Mouse (Mus musculus): ENCODE data around the gene Uhmk1. TPM values are rescaled to one million over a fixed set of nuclear protein-coding genes. Genes with fewer than 3 reads are reported as not detected.

The Uhmk1 gene
- polyA plus RNA-seq, 1 experiment from 2014 or later, result 7.7 TPM

DNA sequence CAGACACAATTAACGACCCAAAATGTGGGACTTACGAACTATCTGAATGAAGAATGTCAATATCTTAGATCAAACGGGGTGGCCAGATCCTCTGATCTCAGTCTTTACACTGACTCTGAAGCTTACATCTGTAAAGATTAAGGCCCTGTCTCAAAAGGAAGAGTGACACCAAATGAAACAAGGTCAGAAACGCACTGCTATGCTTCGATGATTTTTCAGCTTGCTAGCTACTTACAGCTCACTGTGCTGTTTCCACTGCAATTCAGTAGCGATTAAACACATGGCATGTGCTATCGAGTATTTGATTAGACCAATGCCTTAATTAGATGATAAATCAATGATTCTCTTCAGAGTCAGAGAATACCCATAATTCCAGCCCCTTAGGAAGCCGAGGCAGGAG lies 61.2 kb downstream of the Uhmk1 start:
- H3K4me3 ChIP-seq (replicated peaks), result no peak overlapping the region
- peaks cover 49% of the 10 kb centered on the region for H3K36me3 ChIP-seq
- H3K27me3 ChIP-seq, result no peaks in the 10 kb centered on the region
- ATAC-seq (ENCODE audit: insufficient number of reproducible peaks, insufficient read depth, low FRiP score, low TSS enrichment, low read depth), result no peak
- no peaks in the 10 kb centered on the region for H3K9me3 ChIP-seq
- 78% methylated on average over 8 of the region's 8 CpGs for WGBS
- H3K4me1 ChIP-seq (replicated peaks), result no peaks in the 10 kb centered on the region
- no peak overlapping the region for H3K4me2 ChIP-seq
- H3K9ac ChIP-seq (replicated peaks), result no peak overlapping the region
- no peak overlapping the region for H3K27ac ChIP-seq

DNA sequence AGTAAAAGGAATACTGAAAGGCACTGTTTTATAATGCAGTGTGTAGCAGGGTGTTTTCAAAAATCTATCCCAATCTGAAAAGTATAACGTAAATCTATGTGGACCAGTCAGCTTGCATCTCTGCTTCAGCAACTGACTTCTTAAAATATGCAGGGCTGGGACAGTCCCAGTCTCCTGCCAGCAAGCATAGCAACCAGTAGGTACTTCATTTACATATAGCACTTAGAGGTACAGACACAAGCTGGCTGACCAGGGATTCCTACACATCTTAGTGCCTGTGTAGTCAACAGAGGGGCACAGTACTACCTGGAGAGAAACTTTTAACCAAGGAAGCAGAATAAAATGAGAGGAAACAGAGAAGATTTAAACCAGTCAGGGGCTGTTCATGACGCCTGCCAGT lies 62.6 kb downstream of the Uhmk1 start:
- WGBS, result 93% methylated on average over 2 of the region's 2 CpGs
- Histone ChIP-seq H3K4me1 (replicated peaks) (no peaks in the 10 kb centered on the region), H3K9me3 (no peaks in the 10 kb centered on the region), H3K4me2 (no peak overlapping the region), H3K36me3 (peaks cover 53% of the 10 kb centered on the region), H3K27ac (no peak overlapping the region), H3K9ac (replicated peaks) (no peak overlapping the region), H3K27me3 (no peaks in the 10 kb centered on the region), H3K4me3 (replicated peaks) (no peak overlapping the region)
- ATAC-seq (ENCODE audit: insufficient number of reproducible peaks, insufficient read depth, low FRiP score, low TSS enrichment, low read depth), result no peak

- Histone ChIP-seq H3K9me3 (no peaks in the 10 kb centered on the region), H3K4me1 (replicated peaks) (no peaks in the 10 kb centered on the region), H3K4me2 (no peak overlapping the region), H3K27ac (no peak overlapping the region), H3K27me3 (no peaks in the 10 kb centered on the region), H3K9ac (replicated peaks) (no peak overlapping the region), H3K4me3 (replicated peaks) (no peak overlapping the region), H3K36me3 (peaks cover 56% of the 10 kb centered on the region)
- WGBS, result 85% methylated on average over 6 of the region's 6 CpGs
- no peak for ATAC-seq (ENCODE audit: insufficient number of reproducible peaks, insufficient read depth, low FRiP score, low TSS enrichment, low read depth)
Observed at GRCm38 (mm10) chr1:170150870-170151269, 64.3 kb downstream of the Uhmk1 start.

GRCm38 (mm10) chr1:170149756-170150155 lies 65.4 kb downstream of the Uhmk1 start:
- Histone ChIP-seq H3K27me3 (no peaks in the 10 kb centered on the region), H3K4me2 (no peak overlapping the region), H3K9ac (replicated peaks) (no peak overlapping the region), H3K9me3 (no peaks in the 10 kb centered on the region), H3K27ac (no peak overlapping the region), H3K36me3 (peaks cover 57% of the 10 kb centered on the region), H3K4me1 (replicated peaks) (no peaks in the 10 kb centered on the region), H3K4me3 (replicated peaks) (no peak overlapping the region)
- 85% methylated on average over 4 of the region's 4 CpGs for WGBS
- ATAC-seq (ENCODE audit: insufficient number of reproducible peaks, insufficient read depth, low FRiP score, low TSS enrichment, low read depth), result no peak

DNA sequence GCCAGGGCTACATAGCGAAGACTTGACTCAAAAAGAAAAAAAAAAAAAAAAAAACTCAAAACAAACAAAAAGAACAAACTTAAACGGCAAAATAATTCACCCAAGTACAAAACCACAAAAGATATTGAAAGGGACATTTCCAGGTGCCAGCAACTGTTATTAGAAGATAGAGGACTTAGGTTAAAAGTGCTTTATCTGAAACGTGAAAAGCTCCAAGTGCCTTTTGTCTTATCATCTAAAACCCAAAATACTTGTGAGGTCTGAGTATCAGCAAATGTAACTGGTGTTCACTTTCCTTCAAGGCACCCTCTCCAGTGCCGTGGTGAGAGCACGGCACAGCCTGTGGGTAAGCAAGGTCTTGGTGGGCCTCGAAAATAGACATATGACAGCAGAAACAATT lies 66.7 kb downstream of the Uhmk1 start:
- peaks cover 60% of the 10 kb centered on the region for H3K36me3 ChIP-seq
- no peak overlapping the region for H3K9ac ChIP-seq (replicated peaks)
- H3K27ac ChIP-seq, result no peak overlapping the region
- no peaks in the 10 kb centered on the region for H3K4me1 ChIP-seq (replicated peaks)
- no peaks in the 10 kb centered on the region for H3K27me3 ChIP-seq
- WGBS, result 89% methylated on average over 6 of the region's 6 CpGs
- no peak for ATAC-seq (ENCODE audit: insufficient number of reproducible peaks, insufficient read depth, low FRiP score, low TSS enrichment, low read depth)
- no peaks in the 10 kb centered on the region for H3K9me3 ChIP-seq
- no peak overlapping the region for H3K4me2 ChIP-seq
- no peak overlapping the region for H3K4me3 ChIP-seq (replicated peaks)

DNA sequence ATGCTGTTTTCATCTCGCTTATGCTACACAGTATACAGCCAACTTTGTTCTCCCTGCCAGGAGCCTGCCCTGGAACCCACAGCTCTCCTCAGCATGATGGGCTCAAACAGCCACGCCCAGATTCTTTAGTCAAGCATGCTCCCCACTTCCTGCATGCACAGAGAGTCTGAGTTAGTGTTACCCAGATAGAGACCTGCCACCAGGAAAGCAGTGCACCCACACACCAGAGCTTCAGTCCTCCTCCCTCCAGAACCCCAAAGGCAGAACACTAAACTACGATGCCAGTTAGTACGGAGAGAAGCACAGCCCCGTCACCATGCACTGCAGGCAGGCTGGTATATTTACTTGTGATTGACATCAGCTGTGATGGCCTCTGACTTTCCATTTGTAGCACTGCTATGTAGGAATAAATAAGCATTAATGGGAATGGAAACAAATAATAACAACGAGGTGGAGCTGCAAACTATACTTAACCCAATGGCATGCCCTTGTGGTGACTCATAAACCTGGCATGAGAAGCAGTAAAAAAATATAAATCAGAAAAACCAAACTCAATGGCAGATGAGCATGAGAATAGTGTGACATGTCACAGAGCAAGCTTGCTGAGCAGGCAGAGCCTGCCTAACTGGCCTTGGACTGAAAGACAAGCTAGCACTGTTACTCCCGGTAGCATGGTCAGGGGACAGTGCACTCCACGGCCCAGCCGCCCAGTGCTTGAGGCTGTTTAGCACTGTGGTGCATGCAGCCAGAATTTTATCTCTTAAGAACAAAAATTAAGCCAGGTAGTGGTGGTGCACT lies 67.3 kb downstream of the Uhmk1 start:
- Histone ChIP-seq H3K4me3 (replicated peaks) (no peak overlapping the region), H3K9ac (replicated peaks) (no peak overlapping the region), H3K4me2 (no peak overlapping the region), H3K9me3 (no peaks in the 10 kb centered on the region), H3K27ac (no peak overlapping the region), H3K36me3 (peaks cover 67% of the 10 kb centered on the region), H3K27me3 (no peaks in the 10 kb centered on the region), H3K4me1 (replicated peaks) (no peaks in the 10 kb centered on the region)
- ATAC-seq (ENCODE audit: insufficient number of reproducible peaks, insufficient read depth, low FRiP score, low TSS enrichment, low read depth), result no peak
- 89% methylated on average over 9 of the region's 9 CpGs for WGBS

DNA sequence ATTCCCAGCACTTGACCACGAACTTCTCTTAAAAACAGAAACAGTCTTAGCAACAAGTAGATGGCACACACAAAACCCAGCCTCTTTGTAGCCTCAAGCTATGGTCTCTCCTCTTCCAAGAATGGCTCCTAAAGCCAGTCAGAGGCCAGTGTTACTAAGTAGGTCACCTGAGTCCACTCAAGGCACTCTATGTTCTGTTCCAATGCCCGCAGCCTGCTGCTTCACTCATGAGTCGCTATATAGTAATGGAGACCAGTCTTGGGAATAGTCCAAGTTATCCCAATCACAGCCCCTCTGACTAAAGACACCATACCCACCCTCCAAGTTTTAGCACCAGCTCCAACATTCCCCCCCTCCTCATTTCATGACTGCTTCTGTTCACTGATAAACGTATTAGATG lies 69.6 kb downstream of the Uhmk1 start:
- 94% methylated on average over 4 of the region's 4 CpGs for WGBS
- ATAC-seq (ENCODE audit: insufficient number of reproducible peaks, insufficient read depth, low FRiP score, low TSS enrichment, low read depth), result no peak
- Histone ChIP-seq H3K27me3 (no peaks in the 10 kb centered on the region), H3K9ac (replicated peaks) (no peak overlapping the region), H3K4me2 (no peak overlapping the region), H3K36me3 (peaks cover 72% of the 10 kb centered on the region), H3K4me1 (replicated peaks) (no peaks in the 10 kb centered on the region), H3K27ac (no peak overlapping the region), H3K4me3 (replicated peaks) (no peak overlapping the region), H3K9me3 (no peaks in the 10 kb centered on the region)

Other genes starting within 250 kb of the Uhmk1 start
- gene Hsd17b7, start 246.2 kb downstream of the Uhmk1 start, polyA plus RNA-seq (2016; fragmentation: Nextera tagmentation; extraction: Ambion mirVana), result 15.5 and 16.5 TPM in 2 replicates
- 111 and 112 TPM in 2 replicates for gene Ddr2, start 104.6 kb downstream of the Uhmk1 start, polyA plus RNA-seq (2016; fragmentation: Nextera tagmentation; extraction: Ambion mirVana)
- gene Uap1, start 40.4 kb downstream of the Uhmk1 start, polyA plus RNA-seq (2016; fragmentation: Nextera tagmentation; extraction: Ambion mirVana), result 67.8 and 69.0 TPM in 2 replicates
- gene Sh2d1b2, start 17.4 kb upstream of the Uhmk1 start, polyA plus RNA-seq (2016; fragmentation: Nextera tagmentation; extraction: Ambion mirVana), result not detected in 2 replicates
- not detected in 2 replicates for gene Sh2d1b1, start 61.9 kb upstream of the Uhmk1 start, polyA plus RNA-seq (2016; fragmentation: Nextera tagmentation; extraction: Ambion mirVana)
- gene Gm7694, start 90.9 kb upstream of the Uhmk1 start, polyA plus RNA-seq (2016; fragmentation: Nextera tagmentation; extraction: Ambion mirVana), result 3.3 and 4.5 TPM in 2 replicates
- 1.2 and 1.5 TPM in 2 replicates for gene Spata46, start 93.4 kb upstream of the Uhmk1 start, polyA plus RNA-seq (2016; fragmentation: Nextera tagmentation; extraction: Ambion mirVana)

All from limb, embryonic 12.5 days (tissue).